Mouse (Mus musculus) liver, embryonic 11.5 days (tissue): ENCODE data around the gene Wwtr1. TPM values are rescaled to one million over a fixed set of nuclear protein-coding genes. Genes with fewer than 3 reads are reported as not detected.

Source experiments
- ATAC-seq: fragments of 200-750 bp; cut with Nextera tagmentation; replicated peaks from 2 replicates; pipeline ENCODE4 v1.8.0; 2017; ENCODE audit warnings: moderate number of reproducible peaks, mild to moderate bottlenecking, moderate TSS enrichment, moderate library complexity; ENCODE audit not compliant: low FRiP score
- DNase-seq: peaks from one replicate; pipeline ENCODE4 v3.0.0-alpha.2; 2017; ENCODE audit warnings: low spot score
- H3K27ac ChIP-seq: fragments of 300-500 bp; sonication (generic); 2 replicates; pipeline ENCODE4 v1.5.1; 2014; ENCODE audit warnings: mild to moderate bottlenecking, low read depth, low read length, control low read depth
- H3K27me3 ChIP-seq: fragments of 300-500 bp; sonication (generic); replicated peaks from 2 replicates; pipeline ENCODE4 v1.6.1; 2014; ENCODE audit warnings: low read length, mixed read lengths; ENCODE audit not compliant: control insufficient read depth, insufficient read depth
- H3K36me3 ChIP-seq: fragments of 300-500 bp; sonication (generic); 2 replicates; pipeline ENCODE4 v1.6.1; 2014; ENCODE audit warnings: mild to moderate bottlenecking, low read length, moderate library complexity, mixed read lengths; ENCODE audit not compliant: control insufficient read depth, insufficient read depth
- H3K4me1 ChIP-seq: fragments of 300-500 bp; sonication (generic); replicated peaks from 2 replicates; pipeline ENCODE4 v1.6.1; 2014; ENCODE audit warnings: low read length, mixed read lengths; ENCODE audit not compliant: control insufficient read depth, insufficient read depth
- H3K4me2 ChIP-seq: fragments of 300-500 bp; sonication (generic); 2 replicates; pipeline ENCODE4 v1.6.1; 2014; ENCODE audit warnings: mild to moderate bottlenecking, control low read depth, moderate library complexity
- H3K4me3 ChIP-seq: fragments of 300-500 bp; sonication (generic); 2 replicates; pipeline ENCODE4 v1.5.1; 2014; ENCODE audit warnings: low read depth, low read length, control low read depth
- H3K9ac ChIP-seq: fragments of 300-500 bp; sonication (generic); 2 replicates; pipeline ENCODE4 v1.6.1; 2014; ENCODE audit warnings: low read depth, low read length, control low read depth
- H3K9me3 ChIP-seq: fragments of 300-500 bp; sonication (generic); 2 replicates; pipeline ENCODE4 v1.6.1; 2016; ENCODE audit warnings: low read length, inconsistent platforms, mixed read lengths; ENCODE audit not compliant: control insufficient read depth
- WGBS: fragments of 180-500 bp; shearing (Covaris S2); extraction: QIAGEN DNeasy Blood & Tissue Kit; methylation state at CpG from one replicate; pipeline ENCODE4 v1.1.7; 2014; 5-methylcytosine and 5-hydroxymethylcytosine counted together
- polyA plus RNA-seq: library from polyadenylated mRNA; unstranded; fragments of >200 nt; fragmentation: Nextera tagmentation; extraction: Ambion mirVana; gene quantifications from 2 replicates; pipeline ENCODE4 v1.2.1, GENCODE M21; 2014

The Wwtr1 gene
- polyA plus RNA-seq, 1 experiment from 2014 or later: 5.1 TPM

DNA sequence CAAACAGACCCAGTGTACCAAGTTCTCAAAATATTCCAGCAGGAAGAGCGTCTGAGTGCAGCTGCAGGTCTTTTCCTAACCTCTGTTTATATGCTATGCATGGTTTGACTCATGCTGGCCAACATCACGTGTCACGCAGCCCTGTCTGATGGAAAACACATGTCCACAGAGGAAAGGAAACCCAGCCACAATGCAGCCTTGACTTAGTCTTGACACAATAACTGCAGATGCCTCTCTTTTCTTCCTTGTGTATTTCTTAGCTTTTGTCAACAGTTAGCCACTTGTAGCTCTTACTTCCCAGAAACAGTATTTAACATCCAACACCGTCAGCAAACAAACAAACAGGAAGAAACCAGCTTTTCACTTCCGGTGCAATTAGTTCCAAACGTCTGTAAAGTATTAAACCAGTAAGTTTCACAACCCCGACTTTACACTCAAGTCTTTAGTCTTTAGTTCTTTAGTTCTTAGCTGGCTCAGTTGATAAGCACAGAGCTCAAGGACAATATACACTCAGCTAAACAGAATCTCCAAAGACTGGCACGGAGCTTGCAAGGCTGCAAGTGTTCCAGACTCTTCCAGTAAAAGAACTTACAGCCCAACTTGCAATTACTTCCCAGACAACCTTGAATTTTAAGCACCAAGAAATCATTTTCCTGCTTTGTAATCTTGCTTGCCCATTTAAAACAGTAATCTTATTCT is 88.1 kb downstream of the Wwtr1 start:
- Histone ChIP-seq H3K9ac (no peak overlapping the region), H3K4me2 (no peak overlapping the region), H3K27me3 (no peaks in the 10 kb centered on the region), H3K4me3 (no peak overlapping the region), H3K4me1 (no peaks in the 10 kb centered on the region), H3K36me3 (no peaks in the 10 kb centered on the region), H3K27ac (peak overlapping the region; percentile 19; the same call in 1 of the 2 replicates), H3K9me3 (no peaks in the 10 kb centered on the region)
- ATAC-seq (no peak), DNase-seq (no peak)
- 70% methylated on average over 8 of the region's 8 CpGs for WGBS

DNA sequence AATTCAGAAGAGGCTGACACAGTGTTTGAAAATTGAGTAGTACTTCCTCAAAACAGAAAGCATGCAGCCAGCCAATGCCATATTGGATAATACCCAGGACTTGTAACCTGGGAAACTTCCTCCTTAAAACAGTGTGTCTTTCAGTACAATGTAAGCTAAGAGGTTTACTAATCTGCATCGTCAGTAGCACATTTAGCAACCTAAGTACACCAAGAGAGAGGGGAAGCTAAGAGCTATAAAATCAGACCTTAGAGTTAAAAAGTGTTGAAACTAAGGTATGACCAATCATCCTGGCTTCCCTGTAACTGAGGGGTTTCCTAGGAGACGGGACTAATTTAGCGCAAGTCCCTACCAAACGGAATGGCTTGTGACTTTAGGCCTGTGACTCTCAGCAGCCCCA is 89.6 kb downstream of the Wwtr1 start:
- Histone ChIP-seq H3K4me2 (no peak overlapping the region), H3K27ac (no peak overlapping the region), H3K4me1 (no peaks in the 10 kb centered on the region), H3K9ac (no peak overlapping the region), H3K36me3 (no peaks in the 10 kb centered on the region), H3K4me3 (no peak overlapping the region), H3K27me3 (no peaks in the 10 kb centered on the region), H3K9me3 (no peaks in the 10 kb centered on the region)
- WGBS: 81% methylated on average over 4 of the region's 4 CpGs
- ATAC-seq: no peak
- no peak for DNase-seq

- Histone ChIP-seq H3K27ac (no peak overlapping the region), H3K4me2 (no peak overlapping the region), H3K9ac (no peak overlapping the region), H3K36me3 (no peaks in the 10 kb centered on the region), H3K4me1 (no peaks in the 10 kb centered on the region), H3K4me3 (no peak overlapping the region), H3K27me3 (no peaks in the 10 kb centered on the region), H3K9me3 (no peaks in the 10 kb centered on the region)
- ATAC-seq: no peak
- WGBS: 80% methylated on average over 5 of the region's 5 CpGs
- DNase-seq: no peak
Measured at GRCm38 (mm10) chr3:57481981-57482380, 93.7 kb downstream of the Wwtr1 start.

DNA sequence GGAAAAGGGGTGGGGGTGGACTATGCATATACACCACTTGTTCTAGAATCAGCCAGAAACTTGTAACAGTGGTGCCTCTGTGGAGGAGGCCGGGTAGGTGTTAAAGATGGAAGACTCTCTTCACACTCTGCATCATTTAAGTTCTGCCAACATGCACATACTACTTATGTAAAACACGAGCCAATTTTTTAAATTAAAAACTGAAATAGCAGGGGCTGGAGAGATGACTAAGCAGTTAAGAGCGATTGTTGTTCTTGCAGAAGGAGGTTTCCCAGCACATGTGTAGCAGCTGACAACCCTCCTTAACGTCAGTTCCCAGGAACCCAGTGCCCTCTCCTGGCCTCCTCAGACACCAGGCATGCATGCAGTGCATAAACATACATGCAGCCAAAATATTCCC is 95.1 kb downstream of the Wwtr1 start:
- H3K9me3 ChIP-seq: no peaks in the 10 kb centered on the region

DNA sequence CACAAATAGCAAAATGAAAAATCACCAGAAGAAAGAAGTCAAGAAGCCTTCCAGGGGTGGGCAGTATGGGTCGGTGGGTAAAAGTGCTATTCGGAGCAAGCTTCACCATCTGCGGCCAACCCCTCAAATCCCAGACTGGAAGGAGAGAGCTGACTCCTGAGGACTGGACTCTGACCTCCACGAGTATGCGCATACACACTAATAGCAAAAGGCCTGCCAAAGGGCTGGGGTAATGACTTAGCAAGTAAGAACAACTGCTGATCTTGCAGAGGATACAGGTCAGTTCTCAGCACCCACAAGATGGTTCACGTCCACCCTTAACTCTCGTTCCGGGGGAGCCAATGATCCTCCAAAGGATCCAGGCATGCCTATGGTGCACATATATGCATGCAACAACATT is 101.3 kb downstream of the Wwtr1 start:
- Histone ChIP-seq H3K4me1 (peaks cover 2% of the 10 kb centered on the region; the same call in 1 of the 2 replicates), H3K4me2 (no peak overlapping the region), H3K4me3 (no peak overlapping the region), H3K9me3 (no peaks in the 10 kb centered on the region), H3K36me3 (no peaks in the 10 kb centered on the region), H3K9ac (no peak overlapping the region), H3K27ac (no peak overlapping the region), H3K27me3 (no peaks in the 10 kb centered on the region)
- no peak for DNase-seq
- 90% methylated on average over 8 of the region's 8 CpGs for WGBS
- no peak for ATAC-seq

More for the DNA sequence above, 95.1 kb downstream of the Wwtr1 start:
- H3K4me3 ChIP-seq: no peak overlapping the region
- no peak overlapping the region for H3K4me2 ChIP-seq
- H3K4me1 ChIP-seq: no peaks in the 10 kb centered on the region
- H3K36me3 ChIP-seq: no peaks in the 10 kb centered on the region
- 62% methylated on average over 4 of the region's 4 CpGs for WGBS
- ATAC-seq (no peak), DNase-seq (no peak)
- no peak overlapping the region for H3K9ac ChIP-seq
- H3K27me3 ChIP-seq: no peaks in the 10 kb centered on the region
- no peak overlapping the region for H3K27ac ChIP-seq

GRCm38 (mm10) chr3:57472407-57472806 is 103.3 kb downstream of the Wwtr1 start:
- Histone ChIP-seq H3K27ac (no peak overlapping the region), H3K4me2 (no peak overlapping the region), H3K9ac (no peak overlapping the region), H3K36me3 (no peaks in the 10 kb centered on the region), H3K27me3 (no peaks in the 10 kb centered on the region), H3K9me3 (no peaks in the 10 kb centered on the region), H3K4me3 (no peak overlapping the region), H3K4me1 (peaks cover 2% of the 10 kb centered on the region; the same call in 1 of the 2 replicates)
- ATAC-seq (no peak), DNase-seq (no peak)
- WGBS: 58% methylated on average over 4 of the region's 4 CpGs

DNA sequence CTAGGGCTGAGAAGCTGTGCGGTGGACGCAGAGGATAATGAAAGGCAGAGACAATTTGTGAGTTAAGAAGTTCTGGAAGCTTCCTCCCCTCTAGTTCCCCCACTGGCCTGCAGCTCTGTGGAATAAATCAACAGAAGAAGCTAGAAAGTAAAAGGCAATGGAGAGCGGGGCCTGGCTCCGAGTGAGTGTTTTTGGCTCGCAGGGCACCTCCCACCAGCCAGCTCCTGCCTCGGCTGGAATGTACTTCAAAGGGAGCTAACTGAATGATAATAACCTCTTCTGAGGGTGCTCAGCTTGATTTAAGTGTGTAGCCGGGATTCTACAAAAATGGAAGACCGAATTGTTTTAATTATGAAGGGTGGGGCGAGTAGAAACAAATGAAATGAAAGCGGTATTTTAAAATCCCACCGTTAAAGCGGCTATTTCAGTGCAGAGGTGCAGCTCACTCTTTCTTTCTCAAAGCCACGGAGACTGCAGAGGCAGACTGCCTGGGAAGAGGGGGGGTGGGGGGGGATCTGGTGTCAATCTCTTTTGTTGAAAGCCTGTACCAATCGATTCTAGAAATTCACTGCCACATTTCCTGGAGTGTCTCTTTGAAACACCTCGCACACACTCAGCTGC is 104.6 kb downstream of the Wwtr1 start:
- peaks cover 2% of the 10 kb centered on the region; the same call in 1 of the 2 replicates for H3K4me1 ChIP-seq
- no peak overlapping the region for H3K4me3 ChIP-seq
- DNase-seq (no peak), ATAC-seq (no peak)
- H3K4me2 ChIP-seq: peak overlapping the region; percentile 30; the same call in 1 of the 2 replicates
- H3K36me3 ChIP-seq: no peaks in the 10 kb centered on the region
- no peak overlapping the region for H3K9ac ChIP-seq
- no peak overlapping the region for H3K27ac ChIP-seq
- no peaks in the 10 kb centered on the region for H3K27me3 ChIP-seq
- H3K9me3 ChIP-seq: no peaks in the 10 kb centered on the region
- 26% methylated on average over 15 of the region's 15 CpGs for WGBS

DNA sequence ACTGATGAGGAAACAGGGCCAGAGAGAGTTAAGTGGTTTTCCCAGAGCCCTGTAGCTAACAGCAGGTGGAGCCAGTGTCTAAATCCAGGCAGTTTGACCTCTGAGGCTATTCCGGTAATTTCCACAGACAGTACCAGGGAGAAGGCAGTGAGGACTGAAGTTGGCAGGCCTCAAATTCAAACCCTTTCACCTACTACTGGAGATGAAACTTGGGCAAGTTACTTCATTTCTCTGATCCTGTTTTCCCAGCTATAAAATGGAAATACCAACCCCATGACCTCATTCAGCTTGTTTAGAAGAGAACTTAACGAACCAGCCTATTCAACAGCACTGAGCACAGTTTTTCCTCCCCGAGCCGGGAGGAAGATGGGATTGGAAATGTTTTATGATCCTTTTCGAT is 105.4 kb downstream of the Wwtr1 start:
- WGBS: 47% methylated on average over 5 of the region's 5 CpGs
- Histone ChIP-seq H3K27me3 (no peaks in the 10 kb centered on the region), H3K27ac (no peak overlapping the region), H3K9ac (no peak overlapping the region), H3K4me2 (no peak overlapping the region), H3K4me1 (peaks cover 2% of the 10 kb centered on the region; the same call in 1 of the 2 replicates), H3K9me3 (no peaks in the 10 kb centered on the region), H3K36me3 (no peaks in the 10 kb centered on the region), H3K4me3 (no peak overlapping the region)
- DNase-seq (no peak), ATAC-seq (no peak)

DNA sequence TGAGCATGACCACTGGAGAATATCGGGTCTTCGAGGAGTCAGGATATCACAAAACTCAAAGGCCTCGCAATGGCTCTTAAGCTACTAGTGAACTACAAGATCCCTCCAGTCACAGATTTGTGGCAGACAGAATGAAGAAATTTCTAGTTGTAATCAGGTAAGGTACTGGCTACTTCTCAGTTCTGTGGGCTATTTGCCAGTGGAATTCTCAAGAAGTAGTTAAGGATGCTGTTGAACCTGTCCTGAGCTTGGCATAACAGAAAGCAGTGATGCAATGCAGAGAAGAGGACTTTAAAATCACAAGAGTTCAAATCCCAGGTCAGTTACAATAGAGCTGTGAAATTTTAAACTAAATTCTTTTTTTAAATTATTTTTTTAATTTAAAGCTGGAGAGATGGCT is 106.4 kb downstream of the Wwtr1 start:
- no peaks in the 10 kb centered on the region for H3K9me3 ChIP-seq
- no peak overlapping the region for H3K9ac ChIP-seq
- DNase-seq (no peak), ATAC-seq (no peak)
- H3K4me1 ChIP-seq: peaks cover 2% of the 10 kb centered on the region; the same call in 1 of the 2 replicates
- H3K27ac ChIP-seq: no peak overlapping the region
- H3K27me3 ChIP-seq: no peaks in the 10 kb centered on the region
- 89% methylated on average over 3 of the region's 3 CpGs for WGBS
- no peaks in the 10 kb centered on the region for H3K36me3 ChIP-seq
- no peak overlapping the region for H3K4me2 ChIP-seq
- no peak overlapping the region for H3K4me3 ChIP-seq
